Mouse (Mus musculus) hindbrain, postnatal 0 days (tissue): Measurements from ENCODE around the gene Cyp1a1. TPM values are rescaled to one million over a fixed set of nuclear protein-coding genes. Genes with fewer than 3 reads are reported as not detected.

Source experiments
- ATAC-seq: fragments of 200-750 bp; cut with Nextera tagmentation; 2 replicates; pipeline ENCODE4 v1.8.0; 2017; ENCODE audit warnings: mild to moderate bottlenecking, moderate TSS enrichment, moderate library complexity
- DNase-seq: peaks from one replicate; pipeline ENCODE4 v3.0.0-alpha.2; 2015; ENCODE audit warnings: low spot score
- H3K27ac ChIP-seq: fragments of 300-500 bp; sonication (generic); 2 replicates; pipeline ENCODE4 v1.5.1; 2014; ENCODE audit warnings: mild to moderate bottlenecking
- H3K27me3 ChIP-seq: fragments of 300-500 bp; sonication (generic); 2 replicates; pipeline ENCODE4 v1.6.1; 2014; ENCODE audit warnings: low read length, mixed read lengths; ENCODE audit not compliant: insufficient read depth
- H3K36me3 ChIP-seq: fragments of 300-500 bp; sonication (generic); 2 replicates; pipeline ENCODE4 v1.6.1; 2014; ENCODE audit warnings: low read length, mixed read lengths; ENCODE audit not compliant: insufficient read depth
- H3K4me1 ChIP-seq: fragments of 300-500 bp; sonication (generic); 2 replicates; pipeline ENCODE4 v1.6.1; 2014; ENCODE audit warnings: antibody characterized with exemption, low read length, mixed read lengths; ENCODE audit not compliant: insufficient read depth
- H3K4me2 ChIP-seq: fragments of 300-500 bp; sonication (generic); 2 replicates; pipeline ENCODE4 v1.6.1; 2014; ENCODE audit warnings: low read depth, mild to moderate bottlenecking, low read length, moderate library complexity, mixed read lengths
- H3K4me3 ChIP-seq: fragments of 300-500 bp; sonication (generic); 2 replicates; pipeline ENCODE4 v1.5.1; 2014; ENCODE audit warnings: low read length
- H3K9ac ChIP-seq: fragments of 300-500 bp; sonication (generic); replicated peaks from 2 replicates; pipeline ENCODE4 v1.6.1; 2014; ENCODE audit warnings: mild to moderate bottlenecking, low read length, moderate library complexity, mixed read lengths
- H3K9me3 ChIP-seq: fragments of 300-500 bp; sonication (generic); 2 replicates; pipeline ENCODE4 v1.6.1; 2016; ENCODE audit warnings: low read length, mixed read lengths
- CTCF ChIP-seq: IDR thresholded peaks from 2 replicates; pipeline ENCODE4 v1.5.1; 2016; ENCODE audit warnings: antibody characterized with exemption, control low read depth, low read depth
- WGBS: fragments of 180-500 bp; shearing (Covaris S2); extraction: QIAGEN DNeasy Blood & Tissue Kit; methylation state at CpG from one replicate; pipeline ENCODE4 v1.1.7; 2014; 5-methylcytosine and 5-hydroxymethylcytosine counted together
- polyA plus RNA-seq: library from polyadenylated mRNA; unstranded; fragments of >200 nt; fragmentation: Nextera tagmentation; extraction: Ambion mirVana; gene quantifications from 2 replicates; pipeline ENCODE4 v1.2.1, GENCODE M21; 2015
- total RNA-seq: library from RNA; depleted of rRNA; stranded (reverse); fragments of >200 nt; gene quantifications from 2 replicates; pipeline ENCODE4 v1.2.3, GENCODE M21; 2014; rRNA removed

Gene Cyp1a1
- total and polyA plus RNA-seq, 2 experiments from 2014 or later, result 0.05 to 0.24 TPM

- Histone ChIP-seq H3K27ac (no peak overlapping the region), H3K9me3 (no peaks in the 10 kb centered on the region), H3K27me3 (no peaks in the 10 kb centered on the region), H3K36me3 (peaks cover 89% of the 10 kb centered on the region), H3K4me1 (no peaks in the 10 kb centered on the region), H3K9ac (no peak overlapping the region), H3K4me2 (no peak overlapping the region), H3K4me3 (no peak overlapping the region)
- ATAC-seq (no peak), DNase-seq (no peak)
- 87% methylated on average over 7 of the region's 7 CpGs for WGBS
- TF ChIP-seq CTCF, result no peak
Observed at GRCm38 (mm10) chr9:57750901-57751300, 63.2 kb downstream of the Cyp1a1 start.

Other genes starting within 250 kb of the Cyp1a1 start
- gene Ppcdc, start 247.8 kb upstream of the Cyp1a1 start, total RNA-seq, result 16.6 and 25.8 TPM in 2 replicates
- gene Ppcdc, start 247.8 kb upstream of the Cyp1a1 start, polyA plus RNA-seq, result 16.5 and 19.3 TPM in 2 replicates
- 366 and 375 TPM in 2 replicates for gene Scamp5, start 219.9 kb upstream of the Cyp1a1 start, total RNA-seq
- gene Scamp5, start 219.9 kb upstream of the Cyp1a1 start, polyA plus RNA-seq, result 154 and 163 TPM in 2 replicates
- 11.7 and 19.6 TPM in 2 replicates for gene Rpp25, start 183.9 kb upstream of the Cyp1a1 start, total RNA-seq
- gene Rpp25, start 183.9 kb upstream of the Cyp1a1 start, polyA plus RNA-seq, result 15.2 and 17.0 TPM in 2 replicates
- 212 and 237 TPM in 2 replicates for gene Cox5a, start 166.7 kb upstream of the Cyp1a1 start, total RNA-seq
- gene Cox5a, start 166.7 kb upstream of the Cyp1a1 start, polyA plus RNA-seq, result 1,238 and 1,244 TPM in 2 replicates
- 14.6 and 21.5 TPM in 2 replicates for gene Fam219b, start 150.4 kb upstream of the Cyp1a1 start, total RNA-seq
- 22.2 and 23.2 TPM in 2 replicates for gene Fam219b, start 150.4 kb upstream of the Cyp1a1 start, polyA plus RNA-seq
- gene Mpi, start 135.2 kb upstream of the Cyp1a1 start, total RNA-seq, result 67.9 and 78.6 TPM in 2 replicates
- 61.5 and 64.6 TPM in 2 replicates for gene Mpi, start 135.2 kb upstream of the Cyp1a1 start, polyA plus RNA-seq
- gene Scamp2, start 127.0 kb upstream of the Cyp1a1 start, total RNA-seq, result 50.5 and 53.1 TPM in 2 replicates
- 47.4 and 49.3 TPM in 2 replicates for gene Scamp2, start 127.0 kb upstream of the Cyp1a1 start, polyA plus RNA-seq
- gene Ulk3, start 98.5 kb upstream of the Cyp1a1 start, total RNA-seq, result 21.1 and 27.3 TPM in 2 replicates
- gene Ulk3, start 98.5 kb upstream of the Cyp1a1 start, polyA plus RNA-seq, result 18.5 and 21.0 TPM in 2 replicates
- 0.10 TPM in 1 of 2 replicates, not detected in the other for gene Cplx3, start 81.6 kb upstream of the Cyp1a1 start, total RNA-seq
- gene Cplx3, start 81.6 kb upstream of the Cyp1a1 start, polyA plus RNA-seq, result 0.79 and 1.2 TPM in 2 replicates
- gene Lman1l, start 67.2 kb upstream of the Cyp1a1 start, total RNA-seq, result not detected in 2 replicates
- not detected in 2 replicates for gene Lman1l, start 67.2 kb upstream of the Cyp1a1 start, polyA plus RNA-seq
- gene Csk, start 34.3 kb upstream of the Cyp1a1 start, total RNA-seq, result 128 and 129 TPM in 2 replicates
- 39.4 and 44.4 TPM in 2 replicates for gene Csk, start 34.3 kb upstream of the Cyp1a1 start, polyA plus RNA-seq
- not detected in 2 replicates for gene Cyp1a2, start 4.2 kb upstream of the Cyp1a1 start, total RNA-seq
- not detected in 2 replicates for gene Cyp1a2, start 4.2 kb upstream of the Cyp1a1 start, polyA plus RNA-seq
- 10.2 and 10.3 TPM in 2 replicates for gene Edc3, start 20.6 kb downstream of the Cyp1a1 start, total RNA-seq
- 23.2 and 25.4 TPM in 2 replicates for gene Edc3, start 20.6 kb downstream of the Cyp1a1 start, polyA plus RNA-seq
- gene Clk3, start 77.9 kb downstream of the Cyp1a1 start, total RNA-seq, result 76.3 and 83.7 TPM in 2 replicates
- gene Clk3, start 77.9 kb downstream of the Cyp1a1 start, polyA plus RNA-seq, result 48.8 and 52.7 TPM in 2 replicates
- 7.7 TPM in 2 replicates for gene Arid3b, start 148.9 kb downstream of the Cyp1a1 start, total RNA-seq
- gene Arid3b, start 148.9 kb downstream of the Cyp1a1 start, polyA plus RNA-seq, result 4.3 and 4.4 TPM in 2 replicates
- 96.6 and 116 TPM in 2 replicates for gene Ubl7, start 223.1 kb downstream of the Cyp1a1 start, total RNA-seq
- 151 and 152 TPM in 2 replicates for gene Ubl7, start 223.1 kb downstream of the Cyp1a1 start, polyA plus RNA-seq